Mouse (Mus musculus): ENCODE data around the gene C1qtnf7. TPM values are rescaled to one million over a fixed set of nuclear protein-coding genes. Genes with fewer than 3 reads are reported as not detected.

C1qtnf7 gene
- polyA plus RNA-seq, 1 experiment from 2014 or later, result 10.3 TPM

Other genes with a start within 250 kb of the C1qtnf7 start
- gene Cc2d2a, start 146.8 kb downstream of the C1qtnf7 start, polyA plus RNA-seq (2016; fragmentation: Nextera tagmentation; extraction: Ambion mirVana), result 9.0 and 13.2 TPM in 2 replicates